Mouse (Mus musculus): ENCODE measurements at regions not wholly inside any gene's neighbourhood (a gene's known extent, or its start where the extent isn't known, plus 50 kb on each side); places are given as distances from the start of the nearest gene placed in this dataset.

GRCm38 (mm10) chr11:65475821-65476540, 206.2 kb upstream of the Myocd start:
- Histone ChIP-seq H3K9me3 (replicated peaks; ENCODE audit: control insufficient read depth, low read length) (no peaks in the 10 kb centered on the region), H3K4me3 (ENCODE audit: low read depth, low read length) (no peak overlapping the region), H3K27ac (replicated peaks; ENCODE audit: low read depth, low read length) (no peak overlapping the region), H3K9ac (replicated peaks; ENCODE audit: low read length) (no peak overlapping the region), H3K4me1 (ENCODE audit: control insufficient read depth, insufficient read depth, low read length) (no peaks in the 10 kb centered on the region), H3K4me2 (ENCODE audit: low read depth, low read length) (no peak overlapping the region), H3K36me3 (replicated peaks; ENCODE audit: control insufficient read depth, insufficient read depth, low read depth, low read length) (no peaks in the 10 kb centered on the region), H3K27me3 (ENCODE audit: control insufficient read depth, insufficient read depth, low read length) (no peaks in the 10 kb centered on the region)
- ATAC-seq (replicated peaks; ENCODE audit: insufficient number of reproducible peaks, low FRiP score, low TSS enrichment, low read depth) (no peak), DNase-seq (ENCODE audit: low spot score) (no peak)
- WGBS = 77% methylated on average over 18 of the region's 18 CpGs

- Histone ChIP-seq H3K27me3 (ENCODE audit: control insufficient read depth, insufficient read depth, low read length) (no peaks in the 10 kb centered on the region), H3K36me3 (replicated peaks; ENCODE audit: control insufficient read depth, insufficient read depth, low read depth, low read length) (no peaks in the 10 kb centered on the region), H3K9ac (replicated peaks; ENCODE audit: low read length) (no peak overlapping the region), H3K4me3 (ENCODE audit: low read depth, low read length) (no peak overlapping the region), H3K4me2 (ENCODE audit: low read depth, low read length) (no peak overlapping the region), H3K9me3 (replicated peaks; ENCODE audit: control insufficient read depth, low read length) (no peaks in the 10 kb centered on the region), H3K27ac (replicated peaks; ENCODE audit: low read depth, low read length) (no peak overlapping the region), H3K4me1 (ENCODE audit: control insufficient read depth, insufficient read depth, low read length) (no peaks in the 10 kb centered on the region)
- ATAC-seq (replicated peaks; ENCODE audit: insufficient number of reproducible peaks, low FRiP score, low TSS enrichment, low read depth) (no peak), DNase-seq (ENCODE audit: low spot score) (no peak)
- 87% methylated on average over 12 of the region's 12 CpGs for WGBS
Measured at GRCm38 (mm10) chr11:65475302-65475701, 205.5 kb upstream of the Myocd start.

DNA sequence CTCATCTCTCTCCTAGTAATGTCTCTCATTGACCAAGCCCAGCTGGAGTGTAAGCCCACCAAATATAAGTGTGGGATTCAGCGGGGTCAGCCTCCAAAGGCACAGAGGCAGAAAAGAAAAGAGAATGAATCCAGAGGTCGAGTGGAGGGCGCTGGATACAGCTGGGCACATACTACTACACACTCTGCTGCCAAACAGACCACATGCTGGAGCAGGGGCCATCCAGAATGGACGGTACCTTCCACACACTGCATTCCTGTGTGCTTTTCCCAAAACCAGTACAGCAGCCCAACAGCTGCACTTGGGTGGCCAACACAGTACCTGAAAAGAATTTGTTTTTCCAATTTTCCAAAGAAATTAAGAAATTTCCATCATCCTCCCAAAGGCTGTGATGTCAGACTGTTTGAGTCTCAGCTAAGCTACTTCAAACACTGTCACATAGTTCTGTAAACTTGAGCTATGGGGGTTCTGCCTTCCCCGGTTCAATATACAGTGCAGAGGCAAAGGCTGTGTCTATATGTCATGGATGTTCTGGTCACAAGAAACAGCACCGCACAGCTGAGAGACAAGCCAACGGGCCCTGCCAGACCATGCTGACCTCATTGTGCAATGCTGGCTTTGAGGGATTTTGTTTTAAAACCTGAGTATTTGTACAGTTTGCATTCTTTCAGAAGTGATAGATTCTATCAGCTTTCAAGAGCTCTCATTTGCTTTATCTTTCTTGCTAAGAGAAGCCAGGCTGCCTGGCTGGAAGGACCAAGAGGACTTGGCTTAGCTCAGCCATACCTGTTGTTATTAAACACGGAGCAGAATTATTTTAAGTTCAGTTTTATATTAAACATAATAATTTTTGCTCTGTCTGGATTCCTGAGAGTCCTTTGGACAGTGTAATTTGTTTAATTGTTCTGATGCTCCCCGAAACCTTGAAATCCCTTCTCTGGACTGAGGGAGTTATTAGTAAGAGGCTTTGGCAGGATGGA, 200.3 kb upstream of the Myocd start:
- DNase-seq (ENCODE audit: low spot score) (no peak), ATAC-seq (replicated peaks; ENCODE audit: insufficient number of reproducible peaks, low FRiP score, low TSS enrichment, low read depth) (no peak)
- H3K9me3 ChIP-seq (replicated peaks; ENCODE audit: control insufficient read depth, low read length) = no peaks in the 10 kb centered on the region
- WGBS = 80% methylated on average over 9 of the region's 9 CpGs
- no peak overlapping the region for H3K4me2 ChIP-seq (ENCODE audit: low read depth, low read length)
- no peaks in the 10 kb centered on the region for H3K4me1 ChIP-seq (ENCODE audit: control insufficient read depth, insufficient read depth, low read length)
- no peak overlapping the region for H3K27ac ChIP-seq (replicated peaks; ENCODE audit: low read depth, low read length)
- H3K4me3 ChIP-seq (ENCODE audit: low read depth, low read length) = no peak overlapping the region
- no peaks in the 10 kb centered on the region for H3K36me3 ChIP-seq (replicated peaks; ENCODE audit: control insufficient read depth, insufficient read depth, low read depth, low read length)
- no peaks in the 10 kb centered on the region for H3K27me3 ChIP-seq (ENCODE audit: control insufficient read depth, insufficient read depth, low read length)
- no peak overlapping the region for H3K9ac ChIP-seq (replicated peaks; ENCODE audit: low read length)

- ATAC-seq (replicated peaks; ENCODE audit: insufficient number of reproducible peaks, low FRiP score, low TSS enrichment, low read depth) = no peak
- 73% methylated on average over 4 of the region's 4 CpGs for WGBS
- H3K9me3 ChIP-seq (replicated peaks; ENCODE audit: control insufficient read depth, low read length) = no peaks in the 10 kb centered on the region
- no peak overlapping the region for H3K27ac ChIP-seq (replicated peaks; ENCODE audit: low read depth, low read length)
- no peak for DNase-seq (ENCODE audit: low spot score)
- no peaks in the 10 kb centered on the region for H3K4me1 ChIP-seq (ENCODE audit: control insufficient read depth, insufficient read depth, low read length)
- no peaks in the 10 kb centered on the region for H3K27me3 ChIP-seq (ENCODE audit: control insufficient read depth, insufficient read depth, low read length)
- no peak overlapping the region for H3K4me3 ChIP-seq (ENCODE audit: low read depth, low read length)
- no peak overlapping the region for H3K4me2 ChIP-seq (ENCODE audit: low read depth, low read length)
- H3K9ac ChIP-seq (replicated peaks; ENCODE audit: low read length) = no peak overlapping the region
- H3K36me3 ChIP-seq (replicated peaks; ENCODE audit: control insufficient read depth, insufficient read depth, low read depth, low read length) = no peaks in the 10 kb centered on the region
Measured at GRCm38 (mm10) chr11:65461044-65461443, 191.3 kb upstream of the Myocd start.

GRCm38 (mm10) chr11:65448436-65448835, 178.6 kb upstream of the Myocd start:
- no peak overlapping the region for H3K27ac ChIP-seq (replicated peaks; ENCODE audit: low read depth, low read length)
- WGBS = 81% methylated on average over 3 of the region's 3 CpGs
- H3K9ac ChIP-seq (replicated peaks; ENCODE audit: low read length) = no peak overlapping the region
- H3K27me3 ChIP-seq (ENCODE audit: control insufficient read depth, insufficient read depth, low read length) = no peaks in the 10 kb centered on the region
- H3K4me2 ChIP-seq (ENCODE audit: low read depth, low read length) = no peak overlapping the region
- no peaks in the 10 kb centered on the region for H3K4me1 ChIP-seq (ENCODE audit: control insufficient read depth, insufficient read depth, low read length)
- H3K4me3 ChIP-seq (ENCODE audit: low read depth, low read length) = no peak overlapping the region
- no peak for DNase-seq (ENCODE audit: low spot score)
- no peaks in the 10 kb centered on the region for H3K36me3 ChIP-seq (replicated peaks; ENCODE audit: control insufficient read depth, insufficient read depth, low read depth, low read length)
- no peak for ATAC-seq (replicated peaks; ENCODE audit: insufficient number of reproducible peaks, low FRiP score, low TSS enrichment, low read depth)
- H3K9me3 ChIP-seq (replicated peaks; ENCODE audit: control insufficient read depth, low read length) = no peaks in the 10 kb centered on the region

GRCm38 (mm10) chr11:65443466-65444024, 173.8 kb upstream of the Myocd start:
- WGBS = 93% methylated on average over 11 of the region's 11 CpGs
- Histone ChIP-seq H3K4me1 (ENCODE audit: control insufficient read depth, insufficient read depth, low read length) (no peaks in the 10 kb centered on the region), H3K4me3 (ENCODE audit: low read depth, low read length) (no peak overlapping the region), H3K36me3 (replicated peaks; ENCODE audit: control insufficient read depth, insufficient read depth, low read depth, low read length) (no peaks in the 10 kb centered on the region), H3K27me3 (ENCODE audit: control insufficient read depth, insufficient read depth, low read length) (no peaks in the 10 kb centered on the region), H3K9ac (replicated peaks; ENCODE audit: low read length) (no peak overlapping the region), H3K4me2 (ENCODE audit: low read depth, low read length) (no peak overlapping the region), H3K9me3 (replicated peaks; ENCODE audit: control insufficient read depth, low read length) (no peaks in the 10 kb centered on the region), H3K27ac (replicated peaks; ENCODE audit: low read depth, low read length) (no peak overlapping the region)
- ATAC-seq (replicated peaks; ENCODE audit: insufficient number of reproducible peaks, low FRiP score, low TSS enrichment, low read depth) (no peak), DNase-seq (ENCODE audit: low spot score) (no peak)

DNA sequence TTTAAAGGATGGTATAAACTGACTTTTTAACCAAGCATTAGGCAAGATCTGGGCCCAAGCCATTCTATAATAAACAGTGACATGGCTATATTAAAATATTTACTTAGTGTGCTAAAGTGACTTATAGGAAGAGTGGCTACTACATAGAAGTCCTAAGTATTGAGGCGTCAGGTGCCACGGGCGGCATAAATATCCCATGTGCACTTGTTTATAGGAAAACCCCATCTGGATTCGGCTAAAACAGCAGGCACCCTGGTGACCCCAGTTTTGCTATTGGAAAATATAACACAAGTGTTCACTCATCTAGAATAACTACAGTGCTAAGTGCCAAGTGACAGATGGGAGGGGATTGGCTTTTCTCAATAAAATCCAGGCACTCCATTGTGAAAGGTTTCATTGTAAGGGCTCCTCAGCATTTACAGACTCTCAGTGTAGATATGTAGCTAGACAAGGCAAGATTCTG, 165.9 kb upstream of the Myocd start:
- Histone ChIP-seq H3K27ac (replicated peaks; ENCODE audit: low read depth, low read length) (no peak overlapping the region), H3K4me2 (ENCODE audit: low read depth, low read length) (no peak overlapping the region), H3K27me3 (ENCODE audit: control insufficient read depth, insufficient read depth, low read length) (no peaks in the 10 kb centered on the region), H3K36me3 (replicated peaks; ENCODE audit: control insufficient read depth, insufficient read depth, low read depth, low read length) (no peaks in the 10 kb centered on the region), H3K9me3 (replicated peaks; ENCODE audit: control insufficient read depth, low read length) (no peaks in the 10 kb centered on the region), H3K4me1 (ENCODE audit: control insufficient read depth, insufficient read depth, low read length) (no peaks in the 10 kb centered on the region), H3K4me3 (ENCODE audit: low read depth, low read length) (no peak overlapping the region), H3K9ac (replicated peaks; ENCODE audit: low read length) (no peak overlapping the region)
- DNase-seq (ENCODE audit: low spot score) = no peak
- ATAC-seq (replicated peaks; ENCODE audit: insufficient number of reproducible peaks, low FRiP score, low TSS enrichment, low read depth) = no peak
- WGBS = 82% methylated on average over 4 of the region's 4 CpGs

GRCm38 (mm10) chr11:65421889-65422288, 152.1 kb upstream of the Myocd start:
- Histone ChIP-seq H3K27me3 (ENCODE audit: control insufficient read depth, insufficient read depth, low read length) (no peaks in the 10 kb centered on the region), H3K4me2 (ENCODE audit: low read depth, low read length) (no peak overlapping the region), H3K9ac (replicated peaks; ENCODE audit: low read length) (no peak overlapping the region), H3K36me3 (replicated peaks; ENCODE audit: control insufficient read depth, insufficient read depth, low read depth, low read length) (no peaks in the 10 kb centered on the region), H3K4me1 (ENCODE audit: control insufficient read depth, insufficient read depth, low read length) (no peaks in the 10 kb centered on the region), H3K9me3 (replicated peaks; ENCODE audit: control insufficient read depth, low read length) (no peaks in the 10 kb centered on the region), H3K4me3 (ENCODE audit: low read depth, low read length) (no peak overlapping the region), H3K27ac (replicated peaks; ENCODE audit: low read depth, low read length) (no peak overlapping the region)
- no peak for ATAC-seq (replicated peaks; ENCODE audit: insufficient number of reproducible peaks, low FRiP score, low TSS enrichment, low read depth)
- DNase-seq (ENCODE audit: low spot score) = no peak
- WGBS = 20% methylated on average over 1 of the region's 1 CpGs

Measured in embryonic facial prominence, embryonic 11.5 days (tissue).